Mouse (Mus musculus) small intestine, adult 2 months (tissue): ENCODE measurements at regions not wholly inside any gene's neighbourhood (a gene's known extent, or its start where the extent isn't known, plus 50 kb on each side); places are given as distances from the start of the nearest gene placed in this dataset.

Experiments
- CTCF ChIP-seq: fragments of 200-500 bp; IDR thresholded peaks from 2 replicates; pipeline ENCODE4 v1.5.1; 2012; ENCODE audit warnings: low read depth, mild to moderate bottlenecking, control low read depth, inconsistent platforms, low read length, moderate library complexity, mixed read lengths; ENCODE audit not compliant: insufficient replicate concordance, insufficient read length; ENCODE audit errors: extremely low read depth
- POLR2A ChIP-seq: fragments of 200-500 bp; IDR thresholded peaks from 2 replicates; pipeline ENCODE4 v1.6.1; 2012; ENCODE audit warnings: low read depth, mild to moderate bottlenecking, control low read depth, inconsistent platforms, low read length, moderate library complexity

GRCm38 (mm10) chr6:140336414-140336941 lies 87.4 kb upstream of the Plekha5 start:
- TF ChIP-seq POLR2A = no peak
- no peak for TF ChIP-seq CTCF
